Mouse (Mus musculus) hindbrain, embryonic 12.5 days (tissue): ENCODE data around the gene Kremen2. TPM values are rescaled to one million over a fixed set of nuclear protein-coding genes. Genes with fewer than 3 reads are reported as not detected.

ENCODE experiments used
- ATAC-seq: fragments of 200-750 bp; cut with Nextera tagmentation; 2 replicates; pipeline ENCODE4 v1.8.0; 2017; ENCODE audit warnings: moderate TSS enrichment; ENCODE audit not compliant: low FRiP score
- H3K27ac ChIP-seq: fragments of 300-500 bp; sonication (generic); 2 replicates; pipeline ENCODE4 v1.5.1; 2016; ENCODE audit warnings: mild to moderate bottlenecking
- H3K27me3 ChIP-seq: fragments of 300-500 bp; sonication (generic); 2 replicates; pipeline ENCODE4 v1.6.1; 2016; ENCODE audit warnings: mild to moderate bottlenecking
- H3K36me3 ChIP-seq: fragments of 300-500 bp; sonication (generic); 2 replicates; pipeline ENCODE4 v1.6.1; 2016; ENCODE audit warnings: mild to moderate bottlenecking
- H3K4me1 ChIP-seq: fragments of 300-500 bp; sonication (generic); 2 replicates; pipeline ENCODE4 v1.6.1; 2016
- H3K4me2 ChIP-seq: fragments of 300-500 bp; sonication (generic); replicated peaks from 2 replicates; pipeline ENCODE4 v1.6.1; 2016; ENCODE audit warnings: mild to moderate bottlenecking
- H3K4me3 ChIP-seq: fragments of 300-500 bp; sonication (generic); 2 replicates; pipeline ENCODE4 v1.5.1; 2016; ENCODE audit warnings: mild to moderate bottlenecking
- H3K9ac ChIP-seq: fragments of 300-500 bp; sonication (generic); 2 replicates; pipeline ENCODE4 v1.6.1; 2016; ENCODE audit warnings: mild to moderate bottlenecking, moderate library complexity
- H3K9me3 ChIP-seq: fragments of 300-500 bp; sonication (generic); replicated peaks from 2 replicates; pipeline ENCODE4 v1.6.1; 2016; ENCODE audit warnings: mild to moderate bottlenecking
- WGBS: fragments of 180-500 bp; shearing (Covaris S2); methylation state at CpG from one replicate; pipeline ENCODE4 v1.1.7; 2016; 5-methylcytosine and 5-hydroxymethylcytosine counted together
- polyA plus RNA-seq: library from polyadenylated mRNA; unstranded; fragments of >200 nt; fragmentation: Nextera tagmentation; extraction: Ambion mirVana; gene quantifications from 2 replicates; pipeline ENCODE4 v1.2.1, GENCODE M21; 2016

The Kremen2 gene
- polyA plus RNA-seq, 1 experiment from 2014 or later = 2.9 TPM

- WGBS = 45% methylated on average over 38 of the region's 38 CpGs
- ATAC-seq = no peak
- peaks cover 47% of the 10 kb centered on the region for H3K4me1 ChIP-seq
- peak overlapping the region; percentile 44; the same call in 1 of the 2 replicates for H3K4me2 ChIP-seq
- peaks cover 71% of the 10 kb centered on the region for H3K27me3 ChIP-seq
- H3K27ac ChIP-seq = no peak overlapping the region
- H3K9ac ChIP-seq = no peak overlapping the region
- H3K36me3 ChIP-seq = peaks cover 14% of the 10 kb centered on the region
- peak overlapping the region; percentile 15; the same call in 1 of the 2 replicates for H3K4me3 ChIP-seq
- H3K9me3 ChIP-seq = no peaks in the 10 kb centered on the region
Measured at GRCm38 (mm10) chr17:23741359-23742209, 4.0 kb downstream of the Kremen2 start.

GRCm38 (mm10) chr17:23740598-23741021 is 5.0 kb downstream of the Kremen2 start, which contains the start of gene Paqr4:
Gene Paqr4, minus strand, starts transcription at chr17:23740867.
- ATAC-seq = no peak; the same call in 1 of the 2 replicates
- peaks cover 38% of the 10 kb centered on the region for H3K4me1 ChIP-seq

GRCm38 (mm10) chr17:23740136-23740584 is 5.5 kb downstream of the Kremen2 start:
- peak overlapping the region; percentile 81 for H3K27ac ChIP-seq
- H3K36me3 ChIP-seq = peaks cover 24% of the 10 kb centered on the region
- peaks cover 34% of the 10 kb centered on the region for H3K4me1 ChIP-seq
- peak overlapping the region; percentile 65 for H3K4me3 ChIP-seq
- H3K27me3 ChIP-seq = peaks cover 57% of the 10 kb centered on the region
- ATAC-seq = peak; percentile 83
- H3K4me2 ChIP-seq = peak overlapping the region; percentile 93
- peak overlapping the region; percentile 80 for H3K9ac ChIP-seq
- H3K9me3 ChIP-seq = no peaks in the 10 kb centered on the region
- WGBS = under 1% methylated on average over 42 of the region's 46 CpGs

More at GRCm38 (mm10) chr17:23740598-23741021, 5.0 kb downstream of the Kremen2 start, which contains the start of gene Paqr4:
- Histone ChIP-seq H3K4me2 (peak within 1 kb of the TSS; percentile 93), H3K27ac (peak within 1 kb of the TSS; percentile 81), H3K36me3 (peaks cover 20% of the 10 kb centered on the region), H3K9ac (peak within 1 kb of the TSS; percentile 80), H3K4me3 (peak within 1 kb of the TSS; percentile 65), H3K27me3 (peaks cover 61% of the 10 kb centered on the region), H3K9me3 (no peaks in the 10 kb centered on the region)
- 8% methylated on average over 13 of the region's 13 CpGs for WGBS

GRCm38 (mm10) chr17:23739202-23740135 is 6.2 kb downstream of the Kremen2 start:
- under 1% methylated on average over 48 of the region's 48 CpGs for WGBS
- Histone ChIP-seq H3K4me2 (peak overlapping the region; percentile 93), H3K4me3 (peak overlapping the region; percentile 65), H3K4me1 (peaks cover 31% of the 10 kb centered on the region), H3K27me3 (peaks cover 50% of the 10 kb centered on the region), H3K27ac (peak overlapping the region; percentile 81), H3K36me3 (peaks cover 30% of the 10 kb centered on the region), H3K9me3 (no peaks in the 10 kb centered on the region), H3K9ac (peak overlapping the region; percentile 80)
- ATAC-seq = peak; percentile 35

GRCm38 (mm10) chr17:23738836-23739201 is 6.8 kb downstream of the Kremen2 start:
- peak overlapping the region; percentile 80 for H3K9ac ChIP-seq
- WGBS = 24% methylated on average over 2 of the region's 2 CpGs
- H3K27ac ChIP-seq = peak overlapping the region; percentile 81; the same call in 1 of the 2 replicates

GRCm38 (mm10) chr17:23737493-23738445 is 7.9 kb downstream of the Kremen2 start:
- H3K4me3 ChIP-seq = no peak overlapping the region
- peak overlapping the region; percentile 93 for H3K4me2 ChIP-seq
- ATAC-seq = no peak
- H3K9me3 ChIP-seq = no peaks in the 10 kb centered on the region
- no peak overlapping the region for H3K27ac ChIP-seq
- H3K9ac ChIP-seq = peak overlapping the region; percentile 3; the same call in 1 of the 2 replicates
- H3K4me1 ChIP-seq = peaks cover 31% of the 10 kb centered on the region
- peaks cover 33% of the 10 kb centered on the region for H3K27me3 ChIP-seq
- WGBS = 58% methylated on average over 15 of the region's 15 CpGs
- H3K36me3 ChIP-seq = peaks cover 35% of the 10 kb centered on the region

More at GRCm38 (mm10) chr17:23738836-23739201, 6.8 kb downstream of the Kremen2 start:
- peaks cover 31% of the 10 kb centered on the region for H3K4me1 ChIP-seq
- H3K4me3 ChIP-seq = peak overlapping the region; percentile 65
- no peak for ATAC-seq
- peaks cover 43% of the 10 kb centered on the region for H3K27me3 ChIP-seq
- peak overlapping the region; percentile 93 for H3K4me2 ChIP-seq
- no peaks in the 10 kb centered on the region for H3K9me3 ChIP-seq
- peaks cover 35% of the 10 kb centered on the region for H3K36me3 ChIP-seq

- H3K27me3 ChIP-seq = peaks cover 6% of the 10 kb centered on the region; the same call in 1 of the 2 replicates
- peaks cover 35% of the 10 kb centered on the region for H3K36me3 ChIP-seq
- H3K4me3 ChIP-seq = no peak overlapping the region
- ATAC-seq = no peak
- H3K4me1 ChIP-seq = peaks cover 16% of the 10 kb centered on the region
- 92% methylated on average over 1 of the region's 1 CpGs for WGBS
- no peaks in the 10 kb centered on the region for H3K9me3 ChIP-seq
- H3K4me2 ChIP-seq = no peak overlapping the region
- H3K9ac ChIP-seq = no peak overlapping the region
- no peak overlapping the region for H3K27ac ChIP-seq
Measured at GRCm38 (mm10) chr17:23734341-23734740, 11.3 kb downstream of the Kremen2 start.

GRCm38 (mm10) chr17:23730441-23730840 is 15.2 kb downstream of the Kremen2 start:
- Histone ChIP-seq H3K4me1 (peaks cover 4% of the 10 kb centered on the region; the same call in 1 of the 2 replicates), H3K27ac (no peak overlapping the region), H3K36me3 (peaks cover 14% of the 10 kb centered on the region; the same call in 1 of the 2 replicates), H3K4me3 (no peak overlapping the region), H3K4me2 (no peak overlapping the region), H3K27me3 (no peaks in the 10 kb centered on the region), H3K9ac (no peak overlapping the region), H3K9me3 (no peaks in the 10 kb centered on the region)
- ATAC-seq = no peak
- WGBS = 75% methylated on average over 1 of the region's 1 CpGs

GRCm38 (mm10) chr17:23726758-23727142 is 18.9 kb downstream of the Kremen2 start:
- no peaks in the 10 kb centered on the region for H3K27me3 ChIP-seq
- H3K9me3 ChIP-seq = no peaks in the 10 kb centered on the region
- H3K36me3 ChIP-seq = no peaks in the 10 kb centered on the region
- peaks cover 5% of the 10 kb centered on the region; the same call in 1 of the 2 replicates for H3K4me1 ChIP-seq
- peak overlapping the region; percentile 73 for H3K27ac ChIP-seq
- peak; percentile 86 for ATAC-seq
- H3K4me3 ChIP-seq = peak overlapping the region; percentile 88
- peak overlapping the region; percentile 82 for H3K9ac ChIP-seq
- H3K4me2 ChIP-seq = peak overlapping the region; percentile 97
- under 1% methylated on average over 20 of the region's 20 CpGs for WGBS

- ATAC-seq = peak; percentile 95
- H3K4me1 ChIP-seq = peaks cover 5% of the 10 kb centered on the region; the same call in 1 of the 2 replicates
- H3K4me3 ChIP-seq = peak within 1 kb of the TSS; percentile 88
- H3K27ac ChIP-seq = peak within 1 kb of the TSS; percentile 73
- H3K9ac ChIP-seq = peak within 1 kb of the TSS; percentile 82
- WGBS = 2% methylated on average over 64 of the region's 73 CpGs
- H3K36me3 ChIP-seq = no peaks in the 10 kb centered on the region
- H3K9me3 ChIP-seq = no peaks in the 10 kb centered on the region
- H3K4me2 ChIP-seq = peak within 1 kb of the TSS; percentile 97
- H3K27me3 ChIP-seq = no peaks in the 10 kb centered on the region
Measured at GRCm38 (mm10) chr17:23725999-23726757, 19.5 kb downstream of the Kremen2 start, which contains the start of gene Pkmyt1. Gene Pkmyt1, plus strand, starts transcription at chr17:23726336.
